Mouse (Mus musculus) 416B (cell line): ENCODE results near the gene Zfp97.
"Not testable (repeated sequence)": the region's sequence is repeated elsewhere in the genome, so short reads cannot be mapped to it uniquely, and the experiment has no call there.

ENCODE experiments used
- DNase-seq: peaks from one replicate; pipeline ENCODE4 v3.0.0; 2011; ENCODE audit warnings: low read depth

Zfp97 gene

GRCm38 (mm10) chr17:17120830-17121502, at the start of gene Zfp97:
Zfp97 (plus strand) TSS chr17:17121415.
- DNase-seq: not testable (repeated sequence)

DNA sequence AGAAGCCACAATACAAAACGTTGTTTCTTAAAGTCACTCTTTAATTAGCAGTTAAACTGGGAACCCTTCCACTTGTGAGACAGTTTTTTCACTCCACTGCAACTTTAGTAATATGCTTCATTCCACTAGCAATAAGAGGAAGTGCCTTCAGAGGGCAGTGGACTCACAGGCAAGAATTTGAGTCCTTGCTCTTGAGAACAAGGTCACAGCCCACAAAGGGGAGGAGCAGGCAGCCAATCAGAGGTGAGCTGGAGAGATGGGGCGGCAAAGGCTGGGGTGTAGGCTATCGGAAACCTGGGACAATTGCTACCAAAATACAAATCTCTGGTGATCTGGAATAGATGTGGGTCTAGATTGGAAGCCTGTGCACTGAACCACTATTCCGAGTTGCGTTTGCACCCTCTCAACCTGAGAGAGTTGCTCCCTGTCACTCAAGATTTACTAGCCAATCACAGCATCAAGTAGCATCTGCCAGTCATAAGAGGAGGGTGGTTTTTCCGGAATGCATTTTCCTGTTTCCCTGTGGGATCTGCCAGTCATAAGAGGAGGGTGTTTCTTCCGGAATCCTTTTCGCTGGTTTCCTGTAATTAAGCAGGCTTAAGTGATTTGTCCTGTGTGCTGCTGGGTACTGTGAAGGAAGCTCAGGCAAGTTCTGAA, 57.7 kb downstream of the Zfp97 start:
- DNase-seq: not testable (repeated sequence)

DNA sequence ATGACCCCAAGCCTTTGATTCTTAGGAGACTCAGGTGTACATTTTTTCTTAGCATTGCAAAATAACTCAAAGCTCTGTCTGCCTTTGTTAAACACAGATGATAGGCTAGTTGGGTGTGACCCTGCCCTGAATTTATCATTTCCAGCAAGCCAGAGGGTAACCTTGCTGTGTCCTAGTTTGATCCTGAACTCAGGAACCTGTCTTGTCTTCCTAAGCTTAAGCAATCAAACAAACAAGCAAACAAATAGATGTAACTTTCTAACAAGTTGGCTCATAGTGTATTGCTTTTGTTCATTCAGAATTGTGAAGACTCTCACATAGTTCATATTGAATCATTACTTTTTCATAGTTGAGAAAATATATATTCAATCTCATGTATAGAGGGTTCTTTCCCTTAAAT, 73.5 kb downstream of the Zfp97 start:
- not testable (repeated sequence) for DNase-seq

DNA sequence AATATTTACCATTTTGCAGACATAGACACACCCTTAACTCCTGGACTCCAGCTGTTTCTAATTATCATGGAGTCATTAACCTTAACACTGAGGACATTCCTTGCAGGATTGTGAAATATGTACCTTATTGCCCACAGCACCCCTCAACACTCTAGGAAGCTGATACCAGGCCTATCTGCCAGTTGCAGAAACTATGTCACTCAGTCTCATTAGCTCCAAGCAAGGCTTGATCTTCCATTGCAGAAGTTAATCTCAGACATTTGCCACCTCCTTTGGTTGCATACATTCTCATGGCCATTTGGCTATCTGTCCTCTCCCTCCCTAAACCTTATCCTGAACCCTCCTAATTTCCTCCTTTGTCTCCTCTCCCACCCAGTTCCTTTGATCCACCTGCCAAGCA, 74.0 kb downstream of the Zfp97 start:
- DNase-seq: no peak

DNA sequence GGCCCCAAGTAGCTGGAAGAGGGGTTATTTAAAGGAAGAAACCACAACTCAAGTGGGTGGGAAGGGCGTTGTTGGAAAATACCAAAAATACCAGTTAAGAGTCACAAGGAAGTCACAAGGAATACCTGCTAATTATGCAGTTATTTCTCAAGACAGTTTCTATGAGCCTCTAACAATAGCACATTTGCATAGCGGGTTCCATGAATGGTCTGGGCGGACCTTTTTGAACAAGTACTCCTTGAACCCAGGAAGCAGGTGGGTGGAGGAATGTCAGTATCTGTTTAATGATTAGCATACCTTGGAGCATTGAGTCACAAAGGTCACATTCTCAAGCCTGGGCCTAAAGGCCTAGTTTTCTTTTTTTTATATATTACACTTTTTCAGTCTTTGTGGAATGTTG, 74.9 kb downstream of the Zfp97 start:
- not testable (repeated sequence) for DNase-seq
